Mouse (Mus musculus) gastrocnemius, adult 2 months (tissue): Measurements from ENCODE around the gene Adamtsl2. TPM values are rescaled to one million over a fixed set of nuclear protein-coding genes. Genes with fewer than 3 reads are reported as not detected.

Experiments used
- DNase-seq: peaks from one replicate; pipeline ENCODE4 v3.0.0; 2022
- H3K27ac ChIP-seq: fragments of 200-600 bp; 2 replicates; pipeline ENCODE4 v1.8.1; 2022; ENCODE audit warnings: mild to moderate bottlenecking
- H3K4me3 ChIP-seq: fragments of 200-600 bp; 2 replicates; pipeline ENCODE4 v1.8.1; 2022; ENCODE audit warnings: mild to moderate bottlenecking, moderate library complexity
- CTCF ChIP-seq: fragments of 200-600 bp; IDR thresholded peaks from 2 replicates; pipeline ENCODE4 v1.8.1; 2022; ENCODE audit warnings: antibody characterized with exemption, mild to moderate bottlenecking, moderate library complexity
- intact Hi-C: fragments of 180-260 bp; cut with DNase I; formaldehyde crosslinking; loops from one replicate; pipeline ENCODE4 v1.15.1; 2025
- long read RNA-seq, 2 experiments: library from polyadenylated mRNA; stranded (forward); transcript quantifications; one replicate each; pipeline ENCODE4 v2.0.0; 2021
- total RNA-seq, 2 experiments: library from RNA; stranded (reverse); gene quantifications; 2 replicates each; pipeline ENCODE4 v1.2.3; 2021

The Adamtsl2 gene
- total RNA-seq: 1 to 10 TPM; 2.9 to 9.8 TPM
- long read RNA-seq, experiment 1, partial matches to known transcripts: 1 of 4 reads
- long read RNA-seq, experiment 1, other reads (novel, unspliced or antisense): 1 of 4 reads
- long read RNA-seq, experiment 2, partial matches to known transcripts: 0 of 5 reads
- long read RNA-seq, experiment 2, other reads (novel, unspliced or antisense): 2 of 5 reads

DNA sequence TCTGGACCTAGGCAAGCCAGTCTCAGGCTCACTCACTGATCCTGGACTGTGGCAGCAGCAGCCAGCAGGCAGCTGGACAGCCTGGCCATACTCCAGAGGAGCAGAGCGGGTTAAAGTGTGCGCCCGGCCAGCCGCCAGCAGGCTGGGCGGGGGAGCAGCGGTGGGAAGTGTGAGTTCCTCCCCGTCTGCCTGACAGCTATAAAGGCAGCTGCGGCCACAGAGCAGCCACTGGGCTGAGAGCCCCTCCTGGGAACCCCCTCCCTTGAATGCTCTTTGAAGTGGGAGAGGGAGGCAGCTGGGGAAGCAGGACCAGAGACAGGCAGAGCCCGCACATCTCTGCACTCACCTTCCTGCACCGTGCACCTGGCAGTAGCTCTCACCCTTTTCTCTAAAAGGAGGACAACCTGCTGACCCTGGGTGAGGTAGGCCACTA lies at the start of gene Adamtsl2:
Gene Adamtsl2, plus strand, starts transcription at position 228 of the 433 bp plus-strand sequence.
- no peak for TF ChIP-seq CTCF
- intact Hi-C loops: no loop called here
- DNase-seq: peak; percentile 88
- Histone ChIP-seq H3K4me3 (peak within 1 kb of the TSS; percentile 62), H3K27ac (0 out of 2 replicates have a peak within 1 kb of the TSS, but pooled peaks have one; percentile 29)

DNA sequence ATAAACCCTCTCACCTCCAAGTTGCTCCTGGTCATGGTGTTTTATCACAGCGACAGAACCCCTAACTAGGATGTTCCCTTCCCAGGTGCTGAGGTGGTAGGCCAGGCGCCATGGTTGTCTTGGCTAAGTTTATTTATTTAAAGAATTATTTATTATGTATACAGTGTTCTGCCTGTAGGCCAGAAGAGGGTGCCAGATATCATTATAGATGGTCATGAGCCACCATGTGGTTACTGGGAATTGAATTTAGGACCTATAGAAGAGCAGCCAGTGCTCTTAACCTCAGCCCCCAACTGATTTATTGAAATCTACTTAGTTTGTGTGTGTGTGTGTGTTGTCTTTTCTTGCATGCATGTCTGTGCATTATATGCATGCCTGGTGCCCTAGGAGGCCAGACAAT lies 46.8 kb upstream of the Adamtsl2 start:
- TF ChIP-seq CTCF: no peak
- Histone ChIP-seq H3K27ac (no peak overlapping the region), H3K4me3 (no peak overlapping the region)
- no peak for DNase-seq
- intact Hi-C loops: loop anchor here (10.0 kb wide), 2 partner anchors 178 to 388 kb away; no protein-coding TSS in a partner anchor

DNA sequence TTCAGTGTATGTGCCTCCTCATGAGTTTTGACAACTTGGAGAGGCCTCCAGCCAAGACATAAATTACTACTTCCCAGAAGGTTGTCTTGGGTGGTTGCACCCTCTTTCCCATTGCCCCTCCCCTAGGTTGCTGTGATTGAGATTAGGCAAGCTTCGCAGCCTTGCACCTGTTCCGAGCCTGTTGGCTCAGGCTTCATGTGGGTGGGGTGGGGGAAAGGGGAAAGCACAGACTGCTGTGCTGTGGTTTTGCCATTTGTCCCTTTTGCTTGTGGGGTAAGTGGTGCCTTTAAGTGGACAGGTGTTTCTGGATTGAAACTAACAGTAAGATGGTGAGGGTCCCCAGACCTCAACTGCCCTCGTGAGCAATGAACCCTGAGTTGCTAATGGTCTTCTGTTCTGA lies 43.2 kb upstream of the Adamtsl2 start:
- intact Hi-C loops: loop anchor here (10.0 kb wide), 2 partner anchors 181 to 391 kb away; no protein-coding TSS in a partner anchor
- TF ChIP-seq CTCF: no peak
- no peak overlapping the region for H3K27ac ChIP-seq
- no peak overlapping the region for H3K4me3 ChIP-seq
- no peak for DNase-seq

GRCm38 (mm10) chr2:27037008-27037407 lies 42.2 kb upstream of the Adamtsl2 start:
- no peak overlapping the region for H3K27ac ChIP-seq
- no peak for TF ChIP-seq CTCF
- intact Hi-C loops: loop anchor here (10.0 kb wide), 2 partner anchors 182 to 392 kb away; no protein-coding TSS in a partner anchor
- no peak overlapping the region for H3K4me3 ChIP-seq
- no peak for DNase-seq

GRCm38 (mm10) chr2:27038596-27038995 lies 40.6 kb upstream of the Adamtsl2 start:
- peak; percentile 95 for TF ChIP-seq CTCF
- peak; percentile 65 for DNase-seq
- intact Hi-C loops: loop anchor here (1.0 to 10.0 kb wide), 4 partner anchors 20 to 394 kb away; no protein-coding TSS in a partner anchor
- no peak overlapping the region for H3K4me3 ChIP-seq
- no peak overlapping the region for H3K27ac ChIP-seq

DNA sequence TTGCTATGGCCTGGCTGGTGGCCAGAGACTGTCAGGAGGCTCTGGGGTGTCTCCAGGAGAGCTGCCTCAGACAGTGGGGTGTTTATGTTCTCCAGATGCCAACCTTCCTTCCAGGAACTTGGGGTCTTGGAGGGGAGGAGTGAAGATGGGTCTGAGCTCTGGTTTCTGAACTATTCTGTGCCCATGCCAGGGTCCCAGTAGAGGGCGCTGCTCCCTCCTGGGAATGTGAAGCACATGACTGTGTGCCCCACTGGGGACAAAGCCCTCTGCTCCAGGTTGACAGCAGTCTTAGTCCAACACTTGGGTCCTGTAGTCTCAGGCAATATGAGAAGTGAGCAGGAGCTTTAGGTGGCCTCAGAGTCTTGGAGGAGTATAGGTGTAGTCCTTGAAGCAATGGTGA lies 39.9 kb upstream of the Adamtsl2 start:
- no peak overlapping the region for H3K27ac ChIP-seq
- peak; percentile 44 for TF ChIP-seq CTCF
- H3K4me3 ChIP-seq: no peak overlapping the region
- peak; percentile 44 for DNase-seq
- intact Hi-C loops: loop anchor here (10.0 kb wide), 2 partner anchors 184 to 394 kb away; no protein-coding TSS in a partner anchor

DNA sequence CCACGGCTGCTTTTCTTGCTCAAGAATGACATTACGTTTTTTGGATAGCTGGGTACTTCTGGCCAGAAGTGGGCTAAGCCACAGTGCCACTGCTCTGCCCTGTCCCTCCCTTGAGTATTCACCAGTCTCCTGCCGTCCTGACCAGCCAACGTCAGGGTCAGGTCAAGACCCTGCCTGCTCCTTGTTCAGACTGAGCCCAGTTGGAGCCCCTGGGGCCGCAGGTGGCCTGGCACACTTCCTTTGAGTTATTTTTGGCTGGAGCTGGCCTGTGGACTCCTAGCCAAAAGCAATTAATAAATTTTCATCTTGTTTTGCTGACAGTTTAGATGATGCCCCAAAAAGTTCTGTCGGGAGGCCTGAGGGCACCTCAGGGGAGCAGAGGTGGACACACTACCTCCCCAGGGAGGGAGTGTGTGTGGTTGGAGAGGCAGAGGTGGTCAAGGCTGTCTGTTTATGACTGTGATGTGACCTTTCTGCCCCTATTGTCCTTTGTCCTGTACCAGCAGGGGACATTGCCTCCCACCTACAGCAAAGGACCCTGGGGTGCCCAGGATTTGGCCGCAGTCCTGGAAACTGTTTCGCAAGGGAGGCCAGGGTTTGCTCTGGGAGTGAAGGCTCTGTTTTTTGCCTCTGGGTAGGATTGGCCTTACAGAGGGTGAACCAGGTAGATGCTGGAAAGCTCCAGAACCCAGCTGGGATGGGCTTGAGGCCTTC lies 36.9 kb upstream of the Adamtsl2 start:
- intact Hi-C loops: loop anchor here (5.0 kb wide), 1 partner anchor 80 kb away; no protein-coding TSS in a partner anchor
- no peak overlapping the region for H3K4me3 ChIP-seq
- TF ChIP-seq CTCF: no peak
- no peak for DNase-seq
- peak overlapping the region; percentile 20; the same call in 1 of the 2 replicates for H3K27ac ChIP-seq

- intact Hi-C loops: loop anchor here (1.0 to 5.0 kb wide), 2 partner anchors 79 to 194 kb away; no protein-coding TSS in a partner anchor
- peak; percentile 91 for TF ChIP-seq CTCF
- H3K27ac ChIP-seq: no peak overlapping the region
- peak; percentile 91 for DNase-seq
- no peak overlapping the region for H3K4me3 ChIP-seq
Measured at GRCm38 (mm10) chr2:27043461-27043860, 35.7 kb upstream of the Adamtsl2 start.

DNA sequence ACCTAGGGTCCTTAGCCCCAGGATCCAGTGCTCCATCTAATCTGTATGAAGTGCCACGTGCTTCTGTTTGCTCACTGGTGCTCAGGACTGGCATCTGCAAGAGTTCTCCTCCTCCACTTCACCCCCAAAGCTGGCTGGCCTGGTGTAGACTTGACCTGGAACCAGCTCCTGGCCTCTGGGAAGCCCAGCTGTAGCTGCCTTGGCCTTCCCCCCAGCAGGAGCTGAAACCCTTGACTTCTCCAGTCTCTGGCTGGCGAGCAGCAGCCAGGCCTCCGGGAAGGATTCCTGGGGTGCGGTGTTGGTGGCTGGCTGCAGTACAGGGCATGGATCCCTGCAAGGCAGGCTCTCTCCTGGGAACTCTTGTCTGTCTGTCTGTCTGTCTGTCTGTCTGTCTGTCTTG lies 35.0 kb upstream of the Adamtsl2 start:
- Histone ChIP-seq H3K4me3 (no peak overlapping the region), H3K27ac (no peak overlapping the region)
- no peak for TF ChIP-seq CTCF
- intact Hi-C loops: loop anchor here (5.0 kb wide), 1 partner anchor 78 kb away; no protein-coding TSS in a partner anchor
- peak; percentile 69 for DNase-seq

- 0 out of 2 replicates have a peak overlapping the region, but pooled peaks have one; percentile 4 for H3K27ac ChIP-seq
- TF ChIP-seq CTCF: no peak
- intact Hi-C loops: loop anchor here (5.0 kb wide), 1 partner anchor 78 kb away; no protein-coding TSS in a partner anchor
Measured at GRCm38 (mm10) chr2:27044641-27045040, 34.5 kb upstream of the Adamtsl2 start.

DNA sequence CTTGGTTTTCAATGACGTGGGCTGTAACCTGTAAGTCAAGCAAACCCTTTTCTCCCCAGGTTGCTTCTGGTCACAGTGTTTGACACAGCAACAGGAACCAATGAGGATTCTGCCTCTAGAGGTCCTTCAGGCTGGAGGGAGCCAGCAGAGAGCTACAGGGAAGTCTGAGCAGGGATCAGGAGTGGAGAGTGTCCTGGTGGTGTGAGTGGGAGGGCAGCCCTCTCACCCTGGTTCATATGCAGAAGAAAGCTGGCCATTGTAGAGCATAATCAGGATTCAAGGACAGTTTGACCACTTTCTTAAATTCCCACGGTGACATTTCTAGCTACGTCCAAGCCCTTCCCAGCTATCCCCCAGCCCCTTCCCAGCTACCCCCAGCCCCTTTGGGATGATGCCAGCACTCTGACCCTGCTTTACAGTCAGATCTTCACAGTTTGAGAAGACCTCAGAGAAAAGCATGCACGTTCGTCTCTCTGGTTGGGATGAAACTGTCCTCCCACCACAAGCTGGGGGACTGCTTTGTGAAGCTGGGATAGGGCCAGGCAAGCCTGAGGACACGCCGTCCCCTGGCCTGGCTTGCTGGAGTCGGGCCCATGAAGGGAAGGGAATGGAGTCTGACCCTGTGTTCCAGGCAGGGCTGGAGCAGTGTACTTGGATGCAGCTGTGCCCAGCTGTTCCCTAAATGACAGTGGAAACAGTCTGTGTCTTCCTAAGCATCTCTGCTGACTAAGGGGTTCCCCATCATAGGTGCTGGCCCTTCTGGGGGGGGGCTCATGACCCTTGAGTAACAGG lies 33.0 kb upstream of the Adamtsl2 start:
- H3K27ac ChIP-seq: peak overlapping the region; percentile 13; the same call in 1 of the 2 replicates
- peak; percentile 84 for DNase-seq
- TF ChIP-seq CTCF: no peak
- H3K4me3 ChIP-seq: no peak overlapping the region
- intact Hi-C loops: no loop called here

More at GRCm38 (mm10) chr2:27044641-27045040, 34.5 kb upstream of the Adamtsl2 start:
- DNase-seq: no peak
- no peak overlapping the region for H3K4me3 ChIP-seq

GRCm38 (mm10) chr2:27049408-27049807 lies 29.8 kb upstream of the Adamtsl2 start:
- no peak for DNase-seq
- intact Hi-C loops: no loop called here
- Histone ChIP-seq H3K27ac (no peak overlapping the region), H3K4me3 (no peak overlapping the region)
- no peak for TF ChIP-seq CTCF
